Mouse (Mus musculus) kidney, embryonic 16.5 days (tissue): ENCODE results near the gene Clstn2. TPM values are rescaled to one million over a fixed set of nuclear protein-coding genes. Genes with fewer than 3 reads are reported as not detected.
A peak's percentile ranks its signal among the peaks of the same experiment; 100 is the strongest.

Source experiments
- ATAC-seq: fragments of 200-750 bp; cut with Nextera tagmentation; 2 replicates; pipeline ENCODE4 v1.8.0; 2017; ENCODE audit warnings: moderate TSS enrichment; ENCODE audit not compliant: low FRiP score, low TSS enrichment
- H3K27ac ChIP-seq: fragments of 300-500 bp; sonication (generic); 2 replicates; pipeline ENCODE4 v1.5.1; 2014; ENCODE audit warnings: low read length
- H3K27me3 ChIP-seq: fragments of 300-500 bp; sonication (generic); 2 replicates; pipeline ENCODE4 v1.6.1; 2014; ENCODE audit warnings: low read length, control low read depth, mixed read lengths; ENCODE audit not compliant: insufficient read depth
- H3K36me3 ChIP-seq: fragments of 300-500 bp; sonication (generic); 2 replicates; pipeline ENCODE4 v1.6.1; 2014; ENCODE audit warnings: low read length, control low read depth, mixed read lengths; ENCODE audit not compliant: insufficient read depth
- H3K4me1 ChIP-seq: fragments of 300-500 bp; sonication (generic); 2 replicates; pipeline ENCODE4 v1.6.1; 2014; ENCODE audit warnings: low read length, control low read depth, mixed read lengths; ENCODE audit not compliant: insufficient read depth
- H3K4me2 ChIP-seq: fragments of 300-500 bp; sonication (generic); replicated peaks from 2 replicates; pipeline ENCODE4 v1.6.1; 2014; ENCODE audit warnings: low read depth, low read length
- H3K4me3 ChIP-seq: fragments of 300-500 bp; sonication (generic); 2 replicates; pipeline ENCODE4 v1.5.1; 2014; ENCODE audit warnings: mild to moderate bottlenecking, low read length
- H3K9ac ChIP-seq: fragments of 300-500 bp; sonication (generic); replicated peaks from 2 replicates; pipeline ENCODE4 v1.6.1; 2014; ENCODE audit warnings: low read length
- H3K9me3 ChIP-seq: fragments of 300-500 bp; sonication (generic); 2 replicates; pipeline ENCODE4 v1.6.1; 2016; ENCODE audit warnings: low read length, control low read depth
- WGBS: fragments of 180-500 bp; shearing (Covaris S2); extraction: QIAGEN DNeasy Blood & Tissue Kit; methylation state at CpG from one replicate; pipeline ENCODE4 v1.1.7; 2014; 5-methylcytosine and 5-hydroxymethylcytosine counted together
- polyA plus RNA-seq: library from polyadenylated mRNA; unstranded; fragments of >200 nt; fragmentation: Nextera tagmentation; extraction: Ambion mirVana; gene quantifications from 2 replicates; pipeline ENCODE4 v1.2.1, GENCODE M21; 2015

The Clstn2 gene
- polyA plus RNA-seq, 1 experiment from 2014 or later, result 1.5 TPM

- 74% methylated on average over 8 of the region's 8 CpGs for WGBS
- no peak overlapping the region for H3K4me2 ChIP-seq
- no peak overlapping the region for H3K4me3 ChIP-seq
- H3K27me3 ChIP-seq, result no peaks in the 10 kb centered on the region
- H3K36me3 ChIP-seq, result no peaks in the 10 kb centered on the region
- H3K27ac ChIP-seq, result no peak overlapping the region
- H3K9me3 ChIP-seq, result no peaks in the 10 kb centered on the region
- H3K4me1 ChIP-seq, result no peaks in the 10 kb centered on the region
- H3K9ac ChIP-seq, result no peak overlapping the region
- ATAC-seq, result no peak
Measured at GRCm38 (mm10) chr9:97957508-97957907, 75.5 kb downstream of the Clstn2 start.

DNA sequence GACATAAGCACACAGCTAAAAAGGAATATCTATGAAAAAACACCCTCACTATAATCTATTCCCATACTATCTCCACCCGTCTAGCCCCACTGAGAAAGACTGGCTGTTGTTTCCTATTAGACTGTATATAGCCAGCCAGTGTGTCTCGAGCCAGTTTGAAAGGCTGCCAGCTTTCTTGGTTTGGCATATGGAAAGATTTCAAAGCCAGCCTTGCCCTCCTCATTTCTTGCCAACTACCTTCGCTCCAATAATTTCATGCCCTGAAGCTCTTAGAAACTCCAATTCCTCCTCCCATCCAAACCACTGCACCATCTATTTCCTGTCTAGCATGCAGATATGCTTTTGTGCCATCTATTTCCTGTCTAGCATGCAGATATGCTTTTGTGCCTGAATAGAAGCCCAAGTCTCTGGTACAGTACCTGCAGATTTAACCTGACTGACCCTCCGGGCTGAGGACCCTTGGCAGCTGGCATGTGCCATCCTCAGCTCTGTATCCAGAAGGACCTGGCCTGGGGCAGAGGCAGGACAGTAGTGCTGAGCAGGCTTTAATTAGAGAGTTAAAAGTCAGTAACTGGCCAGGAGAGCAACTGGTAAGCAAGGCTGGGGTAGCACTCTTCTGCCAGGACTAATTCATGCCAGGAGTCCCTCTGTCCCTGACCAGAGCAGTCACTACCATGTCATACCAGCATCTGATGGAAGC is 76.4 kb downstream of the Clstn2 start:
- no peak overlapping the region for H3K4me2 ChIP-seq
- no peaks in the 10 kb centered on the region for H3K27me3 ChIP-seq
- H3K4me3 ChIP-seq, result no peak overlapping the region
- H3K9ac ChIP-seq, result no peak overlapping the region
- WGBS, result 81% methylated on average over 4 of the region's 4 CpGs
- no peaks in the 10 kb centered on the region for H3K4me1 ChIP-seq
- no peaks in the 10 kb centered on the region for H3K9me3 ChIP-seq
- no peaks in the 10 kb centered on the region for H3K36me3 ChIP-seq
- H3K27ac ChIP-seq, result no peak overlapping the region
- ATAC-seq, result no peak

DNA sequence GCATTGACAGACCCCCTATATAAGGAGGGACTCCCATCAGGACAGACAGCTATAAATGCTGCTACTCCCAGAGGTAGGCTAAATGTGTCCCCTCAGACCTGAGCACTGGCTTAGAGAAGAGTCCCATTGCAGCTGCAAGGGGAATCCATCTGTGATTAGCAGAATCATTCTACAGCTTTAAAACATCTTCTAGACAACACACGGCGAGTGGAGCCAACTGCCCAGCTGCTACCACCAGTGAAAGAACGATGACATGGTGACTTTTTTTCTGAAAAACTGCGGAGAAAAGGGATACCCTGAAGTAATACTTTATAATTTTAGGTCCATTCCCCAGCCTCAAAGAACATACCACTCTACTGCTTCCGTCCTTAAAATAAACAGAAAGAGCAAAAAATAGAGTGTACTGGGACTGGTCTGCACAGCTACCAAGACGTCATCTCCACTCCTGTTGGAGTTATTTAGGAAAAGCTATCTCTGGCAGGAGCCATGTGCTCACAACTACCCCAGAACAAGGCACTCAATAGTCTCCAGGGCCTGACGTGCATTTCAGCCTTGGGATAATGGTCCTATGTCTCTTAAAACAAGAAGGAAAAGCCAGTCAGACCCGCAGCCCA is 79.1 kb downstream of the Clstn2 start:
- ATAC-seq, result no peak
- Histone ChIP-seq H3K27me3 (no peaks in the 10 kb centered on the region), H3K9ac (no peak overlapping the region), H3K9me3 (no peaks in the 10 kb centered on the region), H3K4me3 (no peak overlapping the region), H3K4me2 (no peak overlapping the region), H3K27ac (no peak overlapping the region), H3K4me1 (no peaks in the 10 kb centered on the region), H3K36me3 (no peaks in the 10 kb centered on the region)
- WGBS, result 88% methylated on average over 8 of the region's 8 CpGs

DNA sequence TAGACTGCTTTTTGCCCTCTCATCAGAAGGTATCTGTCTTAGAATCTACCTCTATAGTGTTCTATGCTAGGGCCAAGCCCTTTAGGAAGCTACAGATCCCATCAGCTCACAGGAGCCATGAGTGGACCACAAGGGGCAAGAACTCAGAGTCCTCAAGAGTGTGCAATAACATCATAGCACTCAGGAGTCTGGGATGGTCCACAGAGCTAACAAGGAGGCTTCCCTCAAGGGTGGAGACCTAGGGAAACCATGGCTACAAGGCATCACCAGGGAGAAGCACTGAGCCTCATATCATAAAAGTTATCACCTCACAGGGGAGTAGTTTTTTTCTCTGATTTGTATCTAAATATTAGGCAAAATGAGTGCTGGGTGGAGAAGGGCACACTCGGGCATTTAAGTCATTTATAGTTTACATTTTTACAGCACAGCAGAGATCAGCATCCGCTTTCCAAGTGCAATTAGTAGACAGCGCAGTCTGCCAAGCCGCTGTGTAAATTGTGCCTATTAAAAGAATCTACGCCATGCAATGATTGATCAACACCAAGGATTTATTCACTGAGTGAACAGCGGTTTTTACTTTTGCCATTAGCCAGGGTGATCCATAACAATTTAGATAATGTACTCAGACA is 82.5 kb downstream of the Clstn2 start:
- H3K9ac ChIP-seq, result no peak overlapping the region
- H3K9me3 ChIP-seq, result no peaks in the 10 kb centered on the region
- no peak overlapping the region for H3K4me3 ChIP-seq
- no peaks in the 10 kb centered on the region for H3K4me1 ChIP-seq
- no peaks in the 10 kb centered on the region for H3K27me3 ChIP-seq
- no peak overlapping the region for H3K27ac ChIP-seq
- WGBS, result 87% methylated on average over 6 of the region's 6 CpGs
- ATAC-seq, result no peak
- no peak overlapping the region for H3K4me2 ChIP-seq
- no peaks in the 10 kb centered on the region for H3K36me3 ChIP-seq

- Histone ChIP-seq H3K9me3 (no peaks in the 10 kb centered on the region), H3K27ac (no peak overlapping the region), H3K27me3 (no peaks in the 10 kb centered on the region), H3K36me3 (no peaks in the 10 kb centered on the region), H3K4me3 (no peak overlapping the region), H3K4me2 (no peak overlapping the region), H3K4me1 (no peaks in the 10 kb centered on the region), H3K9ac (no peak overlapping the region)
- WGBS, result 27% methylated on average over 4 of the region's 4 CpGs
- ATAC-seq, result peak; percentile 61; the same call in 1 of the 2 replicates
Measured at GRCm38 (mm10) chr9:97919326-97919725, 113.7 kb downstream of the Clstn2 start.

DNA sequence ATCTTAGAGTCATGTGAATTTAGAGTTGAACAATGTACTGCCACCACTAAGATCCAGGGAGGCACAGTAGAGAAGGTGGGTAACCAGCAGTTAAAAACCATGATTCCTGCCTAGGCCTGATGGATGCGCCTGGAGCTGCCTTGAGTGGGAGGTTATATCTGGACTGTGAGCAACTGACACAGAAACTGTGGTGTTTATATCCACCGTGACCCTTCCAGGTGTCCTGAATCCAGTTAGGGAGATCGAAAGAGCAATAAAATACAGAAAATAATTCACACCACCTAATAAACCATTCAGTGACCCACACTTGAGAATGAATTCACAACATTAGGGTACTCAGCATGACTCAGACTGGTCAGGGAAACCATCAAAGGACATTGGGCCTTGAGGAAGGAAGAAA is 141.6 kb downstream of the Clstn2 start:
- Histone ChIP-seq H3K36me3 (no peaks in the 10 kb centered on the region), H3K9me3 (no peaks in the 10 kb centered on the region), H3K4me2 (no peak overlapping the region), H3K27ac (no peak overlapping the region), H3K4me3 (no peak overlapping the region), H3K9ac (no peak overlapping the region), H3K27me3 (no peaks in the 10 kb centered on the region), H3K4me1 (0 out of 2 replicates have a peak, but pooled peaks cover 3% of the 10 kb centered on the region)
- no peak for ATAC-seq
- 23% methylated on average over 3 of the region's 3 CpGs for WGBS

- H3K27me3 ChIP-seq, result no peaks in the 10 kb centered on the region
- no peaks in the 10 kb centered on the region for H3K9me3 ChIP-seq
- no peaks in the 10 kb centered on the region for H3K36me3 ChIP-seq
- H3K27ac ChIP-seq, result no peak overlapping the region
- ATAC-seq, result no peak
- H3K4me2 ChIP-seq, result no peak overlapping the region
- H3K9ac ChIP-seq, result no peak overlapping the region
- no peaks in the 10 kb centered on the region for H3K4me1 ChIP-seq
- WGBS, result 86% methylated on average over 3 of the region's 3 CpGs
- H3K4me3 ChIP-seq, result no peak overlapping the region
Measured at GRCm38 (mm10) chr9:97883336-97883735, 149.6 kb downstream of the Clstn2 start.

DNA sequence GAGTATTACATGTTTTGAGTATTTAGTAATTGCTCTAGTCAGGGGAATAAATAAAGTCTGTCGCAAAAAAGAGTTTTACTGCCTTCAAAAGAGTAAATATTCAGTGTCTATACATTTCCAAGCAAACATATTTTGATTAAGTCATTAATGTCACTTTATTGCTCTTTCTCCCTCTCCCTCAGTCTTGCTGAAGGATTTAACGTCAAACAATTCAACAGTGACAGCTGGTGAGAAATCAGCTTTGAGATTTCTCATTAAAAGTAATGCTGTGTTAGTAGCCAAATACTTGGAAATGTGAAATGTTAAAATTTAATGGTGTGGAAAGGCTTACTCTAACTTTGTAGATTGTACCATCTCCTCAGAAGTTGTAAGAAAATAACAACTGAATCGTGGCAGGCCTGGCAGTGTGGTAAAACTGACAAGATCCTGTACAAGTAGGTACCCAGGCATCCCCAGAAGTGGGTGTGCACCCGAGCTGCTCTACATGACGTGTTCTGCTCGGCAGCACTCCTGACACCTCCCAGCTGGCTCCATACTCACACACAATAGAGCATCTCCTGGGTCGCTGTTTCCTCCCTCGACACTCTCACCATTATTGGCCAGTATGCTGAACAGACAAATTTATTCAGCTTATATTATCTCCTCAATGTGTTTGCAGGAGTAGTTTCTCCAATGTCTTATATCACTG is 165.8 kb downstream of the Clstn2 start:
- Histone ChIP-seq H3K9me3 (no peaks in the 10 kb centered on the region), H3K4me1 (no peaks in the 10 kb centered on the region), H3K4me2 (no peak overlapping the region), H3K36me3 (no peaks in the 10 kb centered on the region), H3K27me3 (no peaks in the 10 kb centered on the region), H3K27ac (no peak overlapping the region), H3K4me3 (no peak overlapping the region), H3K9ac (no peak overlapping the region)
- 20% methylated on average over 8 of the region's 8 CpGs for WGBS
- ATAC-seq, result peak; percentile 76; the same call in 1 of the 2 replicates

DNA sequence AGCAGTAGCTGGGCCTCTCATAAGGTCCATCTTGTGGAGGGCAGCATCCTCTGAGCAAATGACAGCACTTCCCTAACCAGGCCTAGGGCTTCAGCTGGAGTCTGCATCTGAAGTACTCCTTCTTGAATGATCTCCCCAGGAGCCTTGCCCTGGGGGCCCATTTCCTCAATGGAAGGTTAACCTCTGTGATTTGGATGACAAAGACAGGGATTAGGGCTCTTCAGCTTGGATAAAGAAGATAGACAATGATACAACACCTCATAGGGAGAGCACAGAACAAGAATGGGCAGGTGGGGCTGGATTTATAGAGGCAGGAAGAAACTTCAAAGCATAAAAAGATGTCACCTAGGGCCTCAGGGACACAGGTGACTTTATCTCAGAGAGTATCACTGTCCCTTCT is 180.1 kb downstream of the Clstn2 start:
- Histone ChIP-seq H3K27ac (no peak overlapping the region), H3K4me2 (no peak overlapping the region), H3K9me3 (no peaks in the 10 kb centered on the region), H3K4me3 (no peak overlapping the region), H3K36me3 (no peaks in the 10 kb centered on the region), H3K27me3 (no peaks in the 10 kb centered on the region), H3K9ac (no peak overlapping the region), H3K4me1 (no peaks in the 10 kb centered on the region)
- ATAC-seq, result no peak
